Mouse (Mus musculus) spleen, adult 2 months (tissue): ENCODE data around the gene Txnl4b. TPM values are rescaled to one million over a fixed set of nuclear protein-coding genes. Genes with fewer than 3 reads are reported as not detected.

ENCODE experiments used
- DNase-seq, 2 experiments: peaks; one replicate each; pipeline versions ENCODE4 v3.0.0 to v3.0.0-alpha.2; 2012 to 2021; ENCODE audit warnings: low spot score in 2 of 2, low read depth in 1 of 2
- H3K27ac ChIP-seq: fragments of 200-500 bp; 2 replicates; pipeline ENCODE4 v1.5.1; 2012; ENCODE audit warnings: low read length, inconsistent platforms; ENCODE audit not compliant: insufficient read depth
- H3K27me3 ChIP-seq: fragments of 200-500 bp; 2 replicates; pipeline ENCODE4 v1.6.1; 2012; ENCODE audit warnings: mild to moderate bottlenecking, moderate library complexity, low read length, inconsistent platforms; ENCODE audit not compliant: control insufficient read depth, insufficient read depth
- H3K36me3 ChIP-seq: fragments of 200-500 bp; 2 replicates; pipeline ENCODE4 v1.6.1; 2012; ENCODE audit warnings: mild to moderate bottlenecking, low read length, inconsistent platforms; ENCODE audit not compliant: control insufficient read depth, insufficient read depth
- H3K4me1 ChIP-seq: fragments of 200-500 bp; 2 replicates; pipeline ENCODE4 v1.6.1; 2011; ENCODE audit warnings: inconsistent platforms; ENCODE audit not compliant: control insufficient read depth, insufficient read depth, insufficient read length
- H3K4me3 ChIP-seq: fragments of 200-500 bp; 2 replicates; pipeline ENCODE4 v1.5.1; 2011; ENCODE audit warnings: mild to moderate bottlenecking, inconsistent platforms; ENCODE audit not compliant: insufficient read depth, insufficient read length; ENCODE audit errors: extremely low read depth
- CTCF ChIP-seq: fragments of 200-500 bp; IDR thresholded peaks from 2 replicates; pipeline ENCODE4 v1.5.1; 2011; ENCODE audit warnings: mild to moderate bottlenecking, inconsistent platforms; ENCODE audit not compliant: insufficient read depth, insufficient read length, insufficient replicate concordance; ENCODE audit errors: extremely low read depth
- POLR2A ChIP-seq: fragments of 200-500 bp; IDR thresholded peaks from 2 replicates; pipeline ENCODE4 v1.6.1; 2011; ENCODE audit warnings: low read depth, low read length, inconsistent platforms
- WGBS: fragments of 180-500 bp; shearing (Covaris S2); methylation state at CpG from one replicate; pipeline ENCODE4 v1.1.7; 2018; 5-methylcytosine and 5-hydroxymethylcytosine counted together
- polyA plus RNA-seq: library from polyadenylated mRNA; depleted of rRNA; stranded (reverse); fragments of >200 nt; gene quantifications from 2 replicates; pipeline ENCODE4 v1.2.3, GENCODE M21; 2012; rRNA removed

Gene Txnl4b
- 2.6 and 2.9 TPM in 2 replicates for polyA plus RNA-seq

DNA sequence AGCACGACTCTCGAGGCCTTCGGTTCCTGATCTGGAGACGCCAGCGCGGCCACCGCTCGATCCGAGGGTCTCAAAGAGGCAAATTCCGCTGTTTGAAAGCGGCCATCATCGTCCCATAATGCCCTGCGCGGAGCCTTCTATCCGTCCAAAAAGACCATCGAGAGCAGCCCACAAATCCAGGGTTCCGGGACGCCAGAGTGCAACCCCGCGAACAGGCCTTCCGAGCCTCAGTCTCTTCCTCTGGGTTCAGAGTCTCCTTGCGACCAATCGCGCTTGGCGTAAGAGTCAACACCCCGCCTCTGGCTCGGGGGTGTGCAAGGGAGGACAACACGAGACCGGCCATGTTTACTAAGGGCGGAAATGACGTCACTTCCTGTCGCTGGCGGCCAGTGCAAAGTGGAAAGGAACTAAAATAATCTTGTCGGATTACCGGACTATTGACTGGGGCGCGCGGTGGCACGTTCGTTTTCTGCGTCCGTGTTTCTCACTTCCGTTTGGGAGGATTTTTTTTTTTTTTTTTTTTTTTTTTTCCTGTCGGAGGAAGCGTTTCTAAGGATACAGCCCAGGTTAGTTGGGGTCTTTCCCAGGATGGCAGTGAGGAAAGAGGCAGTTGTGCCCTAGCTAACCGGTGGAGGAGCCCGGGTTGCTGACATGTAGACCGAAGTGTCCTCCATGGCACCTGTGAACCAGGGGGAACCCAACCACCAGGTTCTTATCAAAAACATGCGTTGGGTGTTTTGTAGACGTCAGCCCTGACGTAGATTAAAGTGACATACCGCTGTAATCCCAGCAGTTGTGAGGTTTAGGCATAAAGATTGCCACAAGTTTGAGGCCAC lies at the start of gene Txnl4b, which contains the start of gene Dhx38:
Gene Txnl4b (plus strand): TSS at position 395 of the 836 bp plus-strand sequence.
Gene Dhx38 (minus strand): TSS at position 364 of the 836 bp plus-strand sequence.
- TF ChIP-seq CTCF, result no peak
- TF ChIP-seq POLR2A, result no peak; the same call in 1 of the 2 replicates
- WGBS, result under 1% methylated on average over 52 of the region's 52 CpGs

DNA sequence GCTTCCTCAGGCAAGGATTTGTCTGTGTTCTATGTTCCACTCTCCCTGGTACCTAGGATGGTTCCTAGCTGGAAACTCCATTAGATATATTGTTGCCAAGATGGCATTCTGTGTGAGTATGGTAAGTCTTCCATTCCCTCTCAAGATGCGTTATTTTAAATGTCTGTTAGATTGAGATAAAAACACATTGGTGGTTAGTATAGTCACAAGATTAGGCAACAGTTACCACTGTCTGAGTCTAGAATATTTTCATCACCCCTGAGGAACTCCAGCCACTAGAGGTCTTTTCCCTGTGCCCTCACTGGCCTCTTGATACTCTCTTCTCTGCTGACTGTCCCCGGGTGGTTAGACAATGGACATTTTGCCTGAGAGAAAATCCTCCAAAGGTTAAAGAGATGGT lies 41.7 kb upstream of the Txnl4b start:
- DNase-seq, result no peak
- Histone ChIP-seq H3K4me3 (no peak overlapping the region), H3K4me1 (no peaks in the 10 kb centered on the region), H3K36me3 (no peaks in the 10 kb centered on the region), H3K27me3 (no peaks in the 10 kb centered on the region), H3K27ac (no peak overlapping the region)
- TF ChIP-seq POLR2A, result no peak
- no peak for TF ChIP-seq CTCF
- 80% methylated on average over 2 of the region's 2 CpGs for WGBS

More for the DNA sequence above, at the start of gene Txnl4b, which contains the start of gene Dhx38:
- Histone ChIP-seq H3K36me3 (peaks cover 23% of the 10 kb centered on the region), H3K27ac (peak within 1 kb of the TSS; percentile 93), H3K27me3 (no peaks in the 10 kb centered on the region), H3K4me3 (peak within 1 kb of the TSS; percentile 91), H3K4me1 (no peaks in the 10 kb centered on the region; the same call in 1 of the 2 replicates)
- DNase-seq, result peak; percentile 97 to 100

DNA sequence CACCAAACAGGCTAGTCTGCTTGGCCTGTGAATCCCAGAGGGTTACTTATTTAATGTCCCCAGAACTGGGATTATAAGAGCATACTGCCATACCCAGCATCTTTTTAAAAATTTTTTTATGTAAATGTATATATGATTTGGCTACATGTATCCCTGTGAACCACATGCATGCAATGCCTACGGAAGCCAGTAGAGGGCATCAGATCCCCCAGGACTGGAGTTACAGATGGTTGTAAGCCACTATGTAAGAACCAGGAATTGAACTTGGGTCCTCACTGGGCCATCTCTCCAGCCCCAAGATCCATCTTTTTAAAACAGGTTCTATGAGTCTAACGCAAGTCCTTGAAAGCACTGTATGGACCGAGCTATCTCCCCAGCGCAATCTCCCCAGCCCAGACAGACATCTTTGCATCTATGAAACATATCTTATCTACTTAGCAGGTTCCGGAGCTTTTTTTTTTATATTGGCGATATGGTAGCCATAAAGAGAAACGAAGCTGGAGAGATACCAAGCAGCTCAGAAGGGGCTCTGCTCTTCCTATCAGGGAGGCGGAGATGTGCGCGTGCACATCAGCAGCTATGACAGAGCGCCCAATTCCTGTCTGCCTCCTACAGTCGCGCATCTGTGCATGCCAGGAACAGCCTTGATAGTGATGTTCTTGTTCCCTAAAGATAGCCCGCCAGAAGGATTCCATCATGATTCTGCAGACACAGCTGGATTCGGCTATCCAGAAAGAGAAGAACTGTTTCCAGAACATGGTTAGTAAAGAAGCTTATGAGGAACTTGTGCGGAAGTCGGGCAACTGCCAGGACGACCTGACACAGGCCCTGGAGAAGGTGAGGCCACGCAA lies 30.3 kb upstream of the Txnl4b start:
- WGBS, result 89% methylated on average over 19 of the region's 19 CpGs
- TF ChIP-seq POLR2A, result no peak
- TF ChIP-seq CTCF, result peak; percentile 2; the same call in 1 of the 2 replicates
- Histone ChIP-seq H3K4me3 (no peak overlapping the region), H3K4me1 (no peaks in the 10 kb centered on the region), H3K27me3 (no peaks in the 10 kb centered on the region), H3K36me3 (no peaks in the 10 kb centered on the region), H3K27ac (no peak overlapping the region)
- no peak for DNase-seq

DNA sequence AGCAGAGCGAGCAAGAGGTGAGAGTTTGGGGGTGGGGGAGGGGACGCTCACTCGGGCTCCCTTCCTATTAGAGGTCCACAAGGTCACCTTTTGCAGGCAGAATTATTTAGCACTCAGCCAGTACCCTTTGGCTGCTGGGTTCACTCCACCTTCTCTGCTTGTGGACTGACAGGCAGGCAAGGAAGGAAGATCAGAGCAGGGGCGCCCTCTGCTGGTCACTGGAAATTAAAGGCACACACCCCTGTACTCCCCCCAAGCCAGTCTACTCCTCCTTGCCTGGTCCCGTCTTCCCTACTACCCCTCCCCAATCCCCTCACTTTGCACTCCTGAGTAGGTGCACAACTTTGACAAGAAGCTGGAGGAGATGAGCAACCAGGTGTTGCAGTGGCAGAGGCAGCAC lies 29.0 kb upstream of the Txnl4b start:
- Histone ChIP-seq H3K4me3 (no peak overlapping the region), H3K36me3 (no peaks in the 10 kb centered on the region), H3K4me1 (no peaks in the 10 kb centered on the region), H3K27ac (no peak overlapping the region), H3K27me3 (no peaks in the 10 kb centered on the region)
- 20% methylated on average over 5 of the region's 5 CpGs for WGBS
- TF ChIP-seq CTCF (peak; percentile 60; the same call in 1 of the 2 replicates), POLR2A (no peak)
- DNase-seq, result peak; percentile 8 to 53

DNA sequence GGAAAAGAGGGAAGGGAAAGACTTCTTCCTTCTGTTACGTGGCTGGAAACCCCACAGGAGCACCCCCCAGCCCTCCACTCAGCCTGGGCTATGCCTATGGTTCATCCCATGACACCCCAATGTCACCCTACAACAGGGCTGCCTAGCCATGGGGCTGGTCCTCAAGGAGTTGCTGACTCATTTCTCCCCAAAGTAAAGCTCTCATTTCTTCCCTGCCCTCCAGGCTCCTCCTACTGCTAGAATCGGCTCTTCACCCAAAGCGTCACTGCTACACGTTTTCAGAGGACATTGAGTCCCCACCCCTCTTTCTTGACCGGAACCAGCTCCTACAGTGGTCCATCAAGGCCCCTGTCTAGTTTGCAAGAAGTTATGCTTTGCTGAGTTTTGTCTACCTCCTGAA lies 23.5 kb upstream of the Txnl4b start:
- no peak overlapping the region for H3K27ac ChIP-seq
- no peak overlapping the region for H3K4me3 ChIP-seq
- WGBS, result 79% methylated on average over 5 of the region's 5 CpGs
- no peaks in the 10 kb centered on the region for H3K27me3 ChIP-seq
- H3K4me1 ChIP-seq, result no peaks in the 10 kb centered on the region
- peaks cover 1% of the 10 kb centered on the region; the same call in 1 of the 2 replicates for H3K36me3 ChIP-seq
- TF ChIP-seq POLR2A (no peak), CTCF (no peak)
- DNase-seq, result no peak

DNA sequence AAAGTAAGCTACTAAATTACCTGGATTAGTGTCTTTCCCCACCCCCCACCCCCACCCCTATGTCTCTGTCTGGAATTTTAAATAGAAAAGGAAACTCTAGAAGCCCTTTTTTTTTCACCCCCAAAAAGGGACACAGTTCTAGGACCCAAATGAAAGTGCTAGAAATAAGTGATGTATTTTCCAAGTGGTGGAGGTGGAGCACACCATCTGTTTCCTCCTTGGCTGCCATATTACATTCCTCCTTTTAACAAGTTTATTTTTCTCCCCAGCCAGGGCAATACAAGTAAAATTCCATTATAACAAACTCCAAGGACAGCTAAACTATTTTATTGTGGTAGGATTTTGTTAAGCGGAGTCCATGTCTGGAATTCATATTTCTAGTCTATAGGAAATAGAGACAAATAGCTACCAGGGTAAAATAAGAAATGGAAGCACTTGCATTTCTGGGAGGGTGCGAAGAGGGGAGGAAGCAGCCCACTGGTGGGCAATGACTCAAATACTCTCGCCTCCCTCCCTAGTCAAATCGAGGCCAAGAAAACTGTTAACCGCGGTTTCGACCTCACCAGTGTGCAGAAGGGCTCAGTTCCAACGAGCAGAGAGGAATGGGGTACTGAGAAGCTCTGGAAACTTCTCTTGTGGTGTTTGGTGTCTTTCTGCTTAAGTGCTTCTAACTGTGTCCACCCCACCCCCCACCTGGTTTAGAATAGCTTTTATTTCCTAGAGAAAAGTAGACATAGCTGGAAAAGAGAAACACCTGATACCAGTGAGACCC lies 22.8 kb upstream of the Txnl4b start:
- Histone ChIP-seq H3K27ac (no peak overlapping the region), H3K4me3 (no peak overlapping the region), H3K36me3 (peaks cover 6% of the 10 kb centered on the region), H3K27me3 (no peaks in the 10 kb centered on the region), H3K4me1 (no peaks in the 10 kb centered on the region)
- WGBS, result 79% methylated on average over 8 of the region's 8 CpGs
- no peak for DNase-seq
- TF ChIP-seq CTCF (no peak), POLR2A (no peak)
